Mouse (Mus musculus) gastrocnemius, adult 8-10 months (tissue): ENCODE results near the gene Fam240b. TPM values are rescaled to one million over a fixed set of nuclear protein-coding genes. Genes with fewer than 3 reads are reported as not detected.

ENCODE experiments used
- DNase-seq, 2 experiments: peaks; one replicate each; pipeline ENCODE4 v3.0.0; 2022; ENCODE audit warnings: low spot score in 2 of 2
- total RNA-seq, 4 experiments: library from RNA; stranded (reverse); gene quantifications; 2 replicates each; pipeline ENCODE4 v1.2.4; 2022

Gene Fam240b
- total RNA-seq, 4 experiments from 2014 or later: 0.27 TPM; not detected in 3

- no peak for DNase-seq
These were observed 57.0 kb downstream of the Fam240b start for GRCm38 (mm10) chr13:64440592-64440991.

- no peak for DNase-seq
These were observed 58.1 kb downstream of the Fam240b start for GRCm38 (mm10) chr13:64439471-64439870.

GRCm38 (mm10) chr13:64438863-64439452, 58.6 kb downstream of the Fam240b start:
- peak; percentile 31 to 37 for DNase-seq

DNA sequence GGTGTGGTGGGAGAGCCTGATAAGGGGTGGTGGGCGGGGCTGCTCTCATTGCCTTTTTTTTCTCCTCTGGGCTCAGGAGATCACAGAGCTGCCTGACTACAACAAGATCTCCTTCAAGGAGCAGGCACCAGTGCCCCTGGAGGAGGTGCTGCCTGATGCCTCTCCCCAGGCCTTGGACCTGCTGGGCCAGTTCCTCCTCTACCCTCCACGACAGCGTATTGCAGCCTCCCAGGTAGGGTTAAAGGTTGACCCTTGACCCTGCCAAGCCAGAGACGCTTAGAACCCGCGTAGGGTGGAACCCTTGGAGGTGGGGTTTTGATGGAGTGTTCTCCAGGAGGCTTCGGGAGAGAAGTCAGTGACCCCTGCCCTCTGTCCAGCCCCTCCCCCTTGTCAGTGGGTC, 59.8 kb downstream of the Fam240b start:
- no peak for DNase-seq

DNA sequence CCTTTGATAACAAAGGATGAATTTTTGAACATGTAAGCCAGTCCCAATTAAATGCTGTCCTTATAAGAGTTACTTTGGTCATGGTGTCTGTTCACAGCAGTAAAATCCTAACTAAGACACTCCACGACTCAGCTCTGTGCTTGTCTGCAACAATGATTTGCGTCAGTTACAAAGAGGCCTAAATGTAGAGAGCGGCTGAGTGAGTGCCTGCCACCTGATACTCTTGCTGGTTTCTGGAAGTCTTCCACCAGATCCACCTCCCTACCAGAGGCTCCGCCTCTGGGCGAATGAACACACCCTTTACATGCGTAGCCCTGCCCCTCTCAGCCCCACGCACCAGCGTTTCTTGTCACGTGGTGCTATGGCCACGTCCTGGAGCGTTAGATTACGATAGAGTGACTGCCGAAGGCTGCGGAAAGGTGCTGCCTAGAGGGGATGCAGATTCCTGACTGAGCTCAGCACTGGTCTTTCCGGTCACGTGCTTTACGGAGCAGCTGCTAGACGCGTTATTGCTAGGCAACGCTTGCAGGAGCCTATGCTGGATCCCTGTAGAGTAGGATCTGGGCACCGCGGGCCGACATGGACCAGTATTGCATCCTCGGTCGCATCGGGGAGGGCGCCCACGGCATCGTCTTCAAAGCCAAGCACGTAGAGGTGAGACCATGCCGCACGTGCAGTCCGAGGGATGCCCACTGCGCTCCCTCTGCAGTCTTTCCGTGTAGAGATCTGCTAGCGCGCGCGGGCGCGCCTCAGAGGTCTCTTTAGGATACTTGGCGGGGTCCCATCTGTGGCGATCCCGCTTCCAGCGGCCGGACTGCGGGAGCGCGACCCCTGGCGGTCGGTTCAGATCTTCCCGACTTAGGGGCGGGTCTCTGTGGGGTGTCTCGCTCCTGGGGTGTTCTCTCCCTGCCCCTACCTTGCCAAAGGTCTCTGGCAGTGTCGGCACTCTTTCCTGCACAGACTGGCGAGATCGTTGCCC, 65.3 kb downstream of the Fam240b start, which contains the start of gene Cdk20:
TSS of gene Cdk20 (plus strand) at position 298 of the 979 bp plus-strand sequence.
- DNase-seq: peak; percentile 83 to 90

Other genes starting within 250 kb of the Fam240b start
- gene Cdc14b, start 222.5 kb downstream of the Fam240b start, total RNA-seq: 1 to 10 TPM; 6.7 to 9.1 (median 7.8) TPM
- gene Aaed1, start 185.1 kb downstream of the Fam240b start, total RNA-seq: 10 to 100 TPM; 49.4 to 59.4 (median 50.8) TPM
- gene Ctsl, start 126.9 kb downstream of the Fam240b start, total RNA-seq: 100 to 1,000 TPM; 113 to 163 (median 129) TPM
- gene Cdk20, start 65.5 kb downstream of the Fam240b start, total RNA-seq: 1 to 10 TPM; 2.5 to 3.8 (median 2.9) TPM